Comparison of ENCODE assay signal across 8 mouse cellular contexts in the genomic region with DNA sequence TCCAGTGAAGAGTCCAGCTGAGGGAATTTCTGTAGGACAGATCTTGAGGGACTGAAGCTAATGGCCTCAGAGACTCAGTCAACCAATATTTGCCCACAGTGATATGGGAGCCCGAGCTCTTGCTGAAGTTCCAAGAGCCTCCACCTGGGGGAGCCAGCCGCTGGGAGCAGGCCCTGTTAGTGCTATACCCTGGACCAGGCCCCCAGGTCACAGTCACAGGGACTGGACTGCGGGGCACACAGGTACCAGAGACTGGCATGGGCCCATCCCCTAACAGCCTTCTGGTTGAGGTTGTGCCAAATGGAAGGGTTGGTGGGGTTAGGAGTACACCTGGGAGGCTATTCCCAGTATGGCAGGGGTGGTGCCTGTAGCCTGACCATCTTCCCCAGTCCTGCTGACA. TPM values are rescaled to one million over a fixed set of nuclear protein-coding genes. Genes with fewer than 3 reads are reported as not detected.
DNase-seq lines count a peak whose midpoint lies in the region; ATAC-seq and TF ChIP-seq lines count a peak whose summit lies in the region.

No protein-coding gene starts in this region.

- H3K4me2 ChIP-seq in forebrain, postnatal 0 days (ENCODE audit: low read depth) = peak overlapping the region; percentile 95; the same call in 1 of the 2 replicates
- H3K4me2 ChIP-seq in hindbrain, embryonic 15.5 days = no peak overlapping the region

- ATAC-seq in forebrain, postnatal 0 days = peak; percentile 30; the same call in 1 of the 2 replicates
- peak; percentile 7; the same call in 1 of the 2 replicates for ATAC-seq in hindbrain, embryonic 15.5 days (ENCODE audit: low FRiP score, low read depth)
- ATAC-seq in megakaryocyte-erythroid progenitor cell, adult 5-6 weeks (replicated peaks; ENCODE audit: low FRiP score, low TSS enrichment, poor library complexity, severe bottlenecking) = peak; percentile 66

- no peak overlapping the region for H3K4me3 ChIP-seq in forebrain, postnatal 0 days (ENCODE audit: low read depth, low read length)
- H3K4me3 ChIP-seq in hindbrain, embryonic 15.5 days = no peak overlapping the region
- H3K4me3 ChIP-seq in small intestine, adult 2 months (ENCODE audit: low read depth, low read length) = no peak overlapping the region

- peak; percentile 85 for DNase-seq in layer of hippocampus, adult 11-12 months (ENCODE audit: low spot score)
- no peak for DNase-seq in layer of hippocampus, adult 9-10 months (ENCODE audit: low spot score)
- DNase-seq in cerebellum, adult 8-10 months = peak; percentile 85
- DNase-seq in forebrain, postnatal 0 days = peak; percentile 68
- DNase-seq in left cerebral cortex, postnatal 25 days (ENCODE audit: low spot score in 2 of 2) = peak; percentile 67 to 70

- intact Hi-C loops in left cerebral cortex, postnatal 25 days (cut with DNase I) = no loop called here

- TF ChIP-seq POLR2A in small intestine, adult 2 months (IDR thresholded peaks at IDR 0.05; ENCODE audit: low read depth, low read length) = no peak

- H3K36me3 ChIP-seq in forebrain, postnatal 0 days (ENCODE audit: insufficient read depth) = peaks cover 42% of the 10 kb centered on the region
- H3K36me3 ChIP-seq in hindbrain, embryonic 15.5 days = peaks cover 37% of the 10 kb centered on the region
- H3K36me3 ChIP-seq in small intestine, adult 2 months (ENCODE audit: control insufficient read depth, insufficient read depth, low read length) = peaks cover 37% of the 10 kb centered on the region

- peaks cover 11% of the 10 kb centered on the region for H3K4me1 ChIP-seq in forebrain, postnatal 0 days (ENCODE audit: insufficient read depth)
- H3K4me1 ChIP-seq in hindbrain, embryonic 15.5 days (replicated peaks) = peaks cover 42% of the 10 kb centered on the region
- peaks cover 15% of the 10 kb centered on the region for H3K4me1 ChIP-seq in small intestine, adult 2 months (ENCODE audit: control insufficient read depth, insufficient read depth, insufficient read length, low read length)

- peak; percentile 75 for TF ChIP-seq CTCF in forebrain, postnatal 0 days (IDR thresholded peaks at IDR 0.05; ENCODE audit: low read depth)
- peak; percentile 70; the same call in 1 of the 2 replicates for TF ChIP-seq CTCF in small intestine, adult 2 months (IDR thresholded peaks at IDR 0.05; ENCODE audit: extremely low read depth, insufficient read length, insufficient replicate concordance, low read depth, low read length)

- WGBS in forebrain, postnatal 0 days = 4% methylated on average over 3 of the region's 3 CpGs
- WGBS in hindbrain, embryonic 15.5 days = 15% methylated on average over 3 of the region's 3 CpGs
- WGBS in small intestine, adult 2 months = 17% methylated on average over 3 of the region's 3 CpGs

- H3K27me3 ChIP-seq in forebrain, postnatal 0 days (ENCODE audit: insufficient read depth, low read length) = peaks cover 10% of the 10 kb centered on the region
- peaks cover 26% of the 10 kb centered on the region for H3K27me3 ChIP-seq in hindbrain, embryonic 15.5 days
- H3K27me3 ChIP-seq in small intestine, adult 2 months (ENCODE audit: control insufficient read depth, insufficient read depth, low read length) = peaks cover 16% of the 10 kb centered on the region

- no peaks in the 10 kb centered on the region for H3K9me3 ChIP-seq in forebrain, postnatal 0 days (ENCODE audit: low read length)
- no peaks in the 10 kb centered on the region for H3K9me3 ChIP-seq in hindbrain, embryonic 15.5 days

- no peak overlapping the region for H3K27ac ChIP-seq in forebrain, postnatal 0 days (ENCODE audit: low read depth, low read length)
- H3K27ac ChIP-seq in hindbrain, embryonic 15.5 days (replicated peaks) = no peak overlapping the region
- H3K27ac ChIP-seq in small intestine, adult 2 months (ENCODE audit: insufficient read depth, low read depth, low read length) = no peak overlapping the region

- no peak overlapping the region for H3K9ac ChIP-seq in forebrain, postnatal 0 days
- 0 out of 2 replicates have a peak overlapping the region, but pooled peaks have one; percentile 59 for H3K9ac ChIP-seq in hindbrain, embryonic 15.5 days

RNA-seq across cellular contexts. Expression of gene Amh, which starts 0.9 kb away (rescaled TPM):
- total RNA-seq in forebrain, postnatal 0 days (2014; rRNA removed) = 0.62 and 0.69 TPM in 2 replicates
- polyA plus RNA-seq in forebrain, postnatal 0 days (2015; fragmentation: Nextera tagmentation; extraction: Ambion mirVana) = not detected in 2 replicates
- polyA plus RNA-seq in hindbrain, embryonic 15.5 days (2015; fragmentation: Nextera tagmentation; extraction: Ambion mirVana) = 0.14 and 0.21 TPM in 2 replicates
- 1 to 10 TPM; 1.6 to 2.7 TPM for total RNA-seq in left cerebral cortex, postnatal 25 days (2021)
- 0.59 TPM in 1 of 2 replicates, not detected in the other for total RNA-seq in megakaryocyte-erythroid progenitor cell, adult 5-6 weeks (2014; fragmentation: Nextera tagmentation)
- not detected in 2 replicates for total RNA-seq in megakaryocyte-erythroid progenitor cell, adult 5-6 weeks (2017)
- 0.87 and 0.95 TPM in 2 replicates for polyA plus RNA-seq in small intestine, adult 2 months (2012; rRNA removed)

RNA-seq across cellular contexts. Expression of gene Jsrp1, which starts 7.4 kb away (rescaled TPM):
- 0.38 TPM in 1 of 2 replicates, not detected in the other for total RNA-seq in forebrain, postnatal 0 days (2014; rRNA removed)
- 0.70 and 0.76 TPM in 2 replicates for polyA plus RNA-seq in forebrain, postnatal 0 days (2015; fragmentation: Nextera tagmentation; extraction: Ambion mirVana)
- 0.62 and 0.95 TPM in 2 replicates for polyA plus RNA-seq in hindbrain, embryonic 15.5 days (2015; fragmentation: Nextera tagmentation; extraction: Ambion mirVana)
- 1 to 10 TPM; 4.0 to 4.5 TPM for total RNA-seq in left cerebral cortex, postnatal 25 days (2021)
- total RNA-seq in megakaryocyte-erythroid progenitor cell, adult 5-6 weeks (2014; fragmentation: Nextera tagmentation) = not detected in 2 replicates
- total RNA-seq in megakaryocyte-erythroid progenitor cell, adult 5-6 weeks (2017) = not detected in 2 replicates
- not detected in 2 replicates for polyA plus RNA-seq in small intestine, adult 2 months (2012; rRNA removed)

RNA-seq across cellular contexts. Expression of gene Plekhj1, which starts 7.5 kb away (rescaled TPM):
- 81.1 and 89.0 TPM in 2 replicates for total RNA-seq in forebrain, postnatal 0 days (2014; rRNA removed)
- polyA plus RNA-seq in forebrain, postnatal 0 days (2015; fragmentation: Nextera tagmentation; extraction: Ambion mirVana) = 96.8 and 107 TPM in 2 replicates
- polyA plus RNA-seq in hindbrain, embryonic 15.5 days (2015; fragmentation: Nextera tagmentation; extraction: Ambion mirVana) = 130 and 133 TPM in 2 replicates
- total RNA-seq in left cerebral cortex, postnatal 25 days (2021) = 10 to 100 TPM; 57.5 to 62.4 TPM
- 114 and 155 TPM in 2 replicates for total RNA-seq in megakaryocyte-erythroid progenitor cell, adult 5-6 weeks (2014; fragmentation: Nextera tagmentation)
- total RNA-seq in megakaryocyte-erythroid progenitor cell, adult 5-6 weeks (2017) = 41.1 and 51.5 TPM in 2 replicates
- 26.0 and 41.8 TPM in 2 replicates for polyA plus RNA-seq in small intestine, adult 2 months (2012; rRNA removed)

RNA-seq across cellular contexts. Expression of gene Sf3a2, which starts 7.9 kb away (rescaled TPM):
- total RNA-seq in forebrain, postnatal 0 days (2014; rRNA removed) = 20.4 and 20.6 TPM in 2 replicates
- 66.4 and 73.7 TPM in 2 replicates for polyA plus RNA-seq in forebrain, postnatal 0 days (2015; fragmentation: Nextera tagmentation; extraction: Ambion mirVana)
- polyA plus RNA-seq in hindbrain, embryonic 15.5 days (2015; fragmentation: Nextera tagmentation; extraction: Ambion mirVana) = 52.3 and 67.4 TPM in 2 replicates
- 10 to 100 TPM; 43.9 to 50.3 TPM for total RNA-seq in left cerebral cortex, postnatal 25 days (2021)
- 97.7 and 118 TPM in 2 replicates for total RNA-seq in megakaryocyte-erythroid progenitor cell, adult 5-6 weeks (2014; fragmentation: Nextera tagmentation)
- total RNA-seq in megakaryocyte-erythroid progenitor cell, adult 5-6 weeks (2017) = 24.1 and 27.1 TPM in 2 replicates
- polyA plus RNA-seq in small intestine, adult 2 months (2012; rRNA removed) = 23.0 and 40.2 TPM in 2 replicates

RNA-seq across cellular contexts. Expression of gene Oaz1, which starts 20.5 kb away (rescaled TPM):
- total RNA-seq in forebrain, postnatal 0 days (2014; rRNA removed) = 1,019 and 1,040 TPM in 2 replicates
- 1,146 and 1,244 TPM in 2 replicates for polyA plus RNA-seq in forebrain, postnatal 0 days (2015; fragmentation: Nextera tagmentation; extraction: Ambion mirVana)
- polyA plus RNA-seq in hindbrain, embryonic 15.5 days (2015; fragmentation: Nextera tagmentation; extraction: Ambion mirVana) = 1,303 and 1,311 TPM in 2 replicates
- 100 to 1,000 TPM; 500 to 527 TPM for total RNA-seq in left cerebral cortex, postnatal 25 days (2021)
- 1,436 and 1,526 TPM in 2 replicates for total RNA-seq in megakaryocyte-erythroid progenitor cell, adult 5-6 weeks (2014; fragmentation: Nextera tagmentation)
- 220 and 353 TPM in 2 replicates for total RNA-seq in megakaryocyte-erythroid progenitor cell, adult 5-6 weeks (2017)
- 771 and 1,172 TPM in 2 replicates for polyA plus RNA-seq in small intestine, adult 2 months (2012; rRNA removed)

Comparison
In these comparisons a context has a peak if more than half of its experiments do, and no peak if none do; other contexts are left out.
1. ATAC-seq: peak in every context shown above with its lines; median percentile 66 in megakaryocyte-erythroid progenitor cell, adult 5-6 weeks; 30 in forebrain, postnatal 0 days; 7 in hindbrain, embryonic 15.5 days.